In genomic region chr2:25333569-25333968, GRCm38 (mm10) we compare ENCODE assay signal across 9 mouse cellular contexts. TPM values are rescaled to one million over a fixed set of nuclear protein-coding genes. Genes with fewer than 3 reads are reported as not detected.
DNase-seq lines count a peak whose midpoint lies in the region; ATAC-seq and TF ChIP-seq lines count a peak whose summit lies in the region.
"Had no signal": no experiment of that assay in that cellular context is flagged by ENCODE, and none has a peak within 500 bp of the region (broad histone marks: within the 10 kb centered on the region; RNA-seq: fewer than 3 reads in every experiment).

No protein-coding gene starts in this region.

- 81% methylated on average over 2 of the region's 2 CpGs for WGBS in heart, embryonic 11.5 days (ENCODE audit: insufficient replicate concordance)
- WGBS in hindbrain, embryonic 11.5 days = 91% methylated on average over 2 of the region's 2 CpGs

- no peak for DNase-seq in heart, adult 8-10 months (ENCODE audit: low spot score)
- DNase-seq in G1E (ENCODE audit: low spot score) = no peak
- no peak for DNase-seq in hindbrain, embryonic 11.5 days (ENCODE audit: low spot score)
- DNase-seq in embryo, embryonic 10.5 days (ENCODE audit: low spot score) = no peak
- no peak for DNase-seq in layer of hippocampus, postnatal 10 days (ENCODE audit: low spot score in 2 of 2)
- DNase-seq: kidney, adult 2 months had no signal

- H3K4me2 ChIP-seq in heart, embryonic 11.5 days = peak overlapping the region; percentile 97
- H3K4me2 ChIP-seq in hindbrain, embryonic 11.5 days (replicated peaks; ENCODE audit: low read depth, low read length) = peak overlapping the region; percentile 86

- peaks cover 30% of the 10 kb centered on the region for H3K36me3 ChIP-seq in heart, embryonic 11.5 days (ENCODE audit: control insufficient read depth, insufficient read depth, low read length)
- H3K36me3 ChIP-seq in G1E (replicated peaks) = peaks cover 52% of the 10 kb centered on the region
- H3K36me3 ChIP-seq in hindbrain, embryonic 11.5 days (ENCODE audit: control insufficient read depth, insufficient read depth, low read length) = peaks cover 3% of the 10 kb centered on the region; the same call in 1 of the 2 replicates

- peaks cover 8% of the 10 kb centered on the region for H3K4me1 ChIP-seq in heart, embryonic 11.5 days (ENCODE audit: control insufficient read depth, insufficient read depth, low read length)
- peaks cover 40% of the 10 kb centered on the region for H3K4me1 ChIP-seq in G1E (ENCODE audit: insufficient read depth, low read depth, low read length)
- H3K4me1 ChIP-seq in hindbrain, embryonic 11.5 days (replicated peaks; ENCODE audit: control insufficient read depth, insufficient read depth, low read length) = peaks cover 3% of the 10 kb centered on the region; the same call in 1 of the 2 replicates

- no peak for ATAC-seq in heart, embryonic 11.5 days (replicated peaks; ENCODE audit: insufficient number of reproducible peaks, low FRiP score, low TSS enrichment)
- no peak for ATAC-seq in G1E (ENCODE audit: extremely low read depth, insufficient number of reproducible peaks, low FRiP score, poor library complexity, severe bottlenecking)
- no peak for ATAC-seq in hindbrain, embryonic 11.5 days (ENCODE audit: low FRiP score)
- 0 out of 2 replicates have a peak, but pooled peaks have one; percentile 6 for ATAC-seq in megakaryocyte-erythroid progenitor cell, adult 5-6 weeks (replicated peaks; ENCODE audit: low FRiP score, low TSS enrichment, poor library complexity, severe bottlenecking)
- ATAC-seq in erythroid progenitor cell, adult 5-6 weeks (replicated peaks; ENCODE audit: low FRiP score, poor library complexity, severe bottlenecking) = no peak

- H3K9me3 ChIP-seq in heart, embryonic 11.5 days (replicated peaks; ENCODE audit: control insufficient read depth, low read length) = no peaks in the 10 kb centered on the region
- H3K9me3 ChIP-seq in G1E (replicated peaks) = no peaks in the 10 kb centered on the region
- no peaks in the 10 kb centered on the region for H3K9me3 ChIP-seq in hindbrain, embryonic 11.5 days (ENCODE audit: control insufficient read depth, low read length)

- no peaks in the 10 kb centered on the region for H3K27me3 ChIP-seq in heart, embryonic 11.5 days (ENCODE audit: control insufficient read depth, insufficient read depth, low read length)
- no peaks in the 10 kb centered on the region for H3K27me3 ChIP-seq in G1E (ENCODE audit: insufficient read depth, low read length)
- H3K27me3 ChIP-seq in hindbrain, embryonic 11.5 days (ENCODE audit: control insufficient read depth, insufficient read depth, low read length) = no peaks in the 10 kb centered on the region; the same call in 1 of the 2 replicates

- H3K4me3 ChIP-seq in heart, embryonic 11.5 days (ENCODE audit: low read depth, low read length) = peak overlapping the region; percentile 96
- peak overlapping the region; percentile 97 for H3K4me3 ChIP-seq in G1E (ENCODE audit: low read depth, low read length)
- H3K4me3 ChIP-seq in hindbrain, embryonic 11.5 days (ENCODE audit: low read depth, low read length) = peak overlapping the region; percentile 93

- no peak for TF ChIP-seq CTCF in G1E (IDR thresholded peaks at IDR 0.05; ENCODE audit: low read depth, low read length)

- H3K27ac ChIP-seq in heart, embryonic 11.5 days (ENCODE audit: low read depth, low read length) = no peak overlapping the region
- H3K27ac ChIP-seq in hindbrain, embryonic 11.5 days (ENCODE audit: low read depth, low read length) = no peak overlapping the region

- peak overlapping the region; percentile 89 for H3K9ac ChIP-seq in heart, embryonic 11.5 days (ENCODE audit: low read depth, low read length)
- H3K9ac ChIP-seq in hindbrain, embryonic 11.5 days (ENCODE audit: low read depth, low read length) = no peak overlapping the region

RNA-seq across cellular contexts. Expression of gene Man1b1, which starts 1.4 kb away (rescaled TPM):
- 47.9 and 68.4 TPM in 2 replicates for polyA plus RNA-seq in heart, embryonic 11.5 days (2014; fragmentation: Nextera tagmentation; extraction: Ambion mirVana)
- 10 to 100 TPM; 19.9 to 28.2 (median 22.5) TPM for total RNA-seq in heart, adult 8-10 months (2022)
- total RNA-seq in G1E (2014; fragmentation: Nextera tagmentation) = 38.3 and 47.0 TPM in 2 replicates
- total RNA-seq in G1E (2017) = 45.3 and 57.2 TPM in 2 replicates
- polyA plus RNA-seq in G1E (2012) = 9.9 and 18.0 TPM in 2 replicates
- polyA plus RNA-seq in hindbrain, embryonic 11.5 days (2014; fragmentation: Nextera tagmentation; extraction: Ambion mirVana) = 86.7 and 133 TPM in 2 replicates
- total RNA-seq in megakaryocyte-erythroid progenitor cell, adult 5-6 weeks (2014; fragmentation: Nextera tagmentation) = 37.1 and 38.9 TPM in 2 replicates
- 31.8 and 82.7 TPM in 2 replicates for total RNA-seq in megakaryocyte-erythroid progenitor cell, adult 5-6 weeks (2017)
- total RNA-seq in erythroid progenitor cell, adult 5-6 weeks (2015; ENCODE audit: low replicate concordance) = 20.9 and 40.2 TPM in 2 replicates
- 34.1 and 51.6 TPM in 2 replicates for total RNA-seq in erythroid progenitor cell, adult 5-6 weeks (2017; ENCODE audit: low replicate concordance)
- total RNA-seq in layer of hippocampus, postnatal 10 days (2021) = 10 to 100 TPM; 51.3 to 59.8 TPM

RNA-seq across cellular contexts. Expression of gene Grin1, which starts 14.6 kb away (rescaled TPM):
- 0.96 and 1.1 TPM in 2 replicates for polyA plus RNA-seq in heart, embryonic 11.5 days (2014; fragmentation: Nextera tagmentation; extraction: Ambion mirVana)
- under 1 TPM in 2 of 4 experiments, not detected in 2; 0.09 to 0.11 TPM for total RNA-seq in heart, adult 8-10 months (2022)
- total RNA-seq in G1E (2014; fragmentation: Nextera tagmentation) (1.7 TPM in 1 of 2 replicates, not detected in the other), G1E (2017) (0.17 and 0.33 TPM in 2 replicates)
- 0.68 and 0.73 TPM in 2 replicates for polyA plus RNA-seq in G1E (2012)
- 3.6 and 3.9 TPM in 2 replicates for polyA plus RNA-seq in hindbrain, embryonic 11.5 days (2014; fragmentation: Nextera tagmentation; extraction: Ambion mirVana)
- total RNA-seq in megakaryocyte-erythroid progenitor cell, adult 5-6 weeks (2014; fragmentation: Nextera tagmentation) = not detected in 2 replicates
- total RNA-seq in megakaryocyte-erythroid progenitor cell, adult 5-6 weeks (2017) = not detected in 2 replicates
- not detected in 2 replicates for total RNA-seq in erythroid progenitor cell, adult 5-6 weeks (2015; ENCODE audit: low replicate concordance)
- total RNA-seq in erythroid progenitor cell, adult 5-6 weeks (2017; ENCODE audit: low replicate concordance) = not detected in 2 replicates
- 100 to 1,000 TPM; 345 to 348 TPM for total RNA-seq in layer of hippocampus, postnatal 10 days (2021)

RNA-seq across cellular contexts. Expression of gene Dpp7, which starts 22.6 kb away (rescaled TPM):
- 13.1 and 14.0 TPM in 2 replicates for polyA plus RNA-seq in heart, embryonic 11.5 days (2014; fragmentation: Nextera tagmentation; extraction: Ambion mirVana)
- 1 to 10 TPM; 3.8 to 5.2 (median 5.1) TPM for total RNA-seq in heart, adult 8-10 months (2022)
- total RNA-seq in G1E (2014; fragmentation: Nextera tagmentation) (5.5 and 8.6 TPM in 2 replicates), G1E (2017) (71.4 and 95.5 TPM in 2 replicates)
- polyA plus RNA-seq in G1E (2012) = 4.5 and 7.7 TPM in 2 replicates
- polyA plus RNA-seq in hindbrain, embryonic 11.5 days (2014; fragmentation: Nextera tagmentation; extraction: Ambion mirVana) = 13.4 and 21.3 TPM in 2 replicates
- 9.5 and 16.6 TPM in 2 replicates for total RNA-seq in megakaryocyte-erythroid progenitor cell, adult 5-6 weeks (2014; fragmentation: Nextera tagmentation)
- 22.0 and 59.0 TPM in 2 replicates for total RNA-seq in megakaryocyte-erythroid progenitor cell, adult 5-6 weeks (2017)
- total RNA-seq in erythroid progenitor cell, adult 5-6 weeks (2015; ENCODE audit: low replicate concordance) = 4.7 TPM in 1 of 2 replicates, not detected in the other
- 0.68 and 6.2 TPM in 2 replicates for total RNA-seq in erythroid progenitor cell, adult 5-6 weeks (2017; ENCODE audit: low replicate concordance)
- 10 to 100 TPM; 21.2 to 28.0 TPM for total RNA-seq in layer of hippocampus, postnatal 10 days (2021)

RNA-seq across cellular contexts. Expression of gene Uap1l1, which starts 31.9 kb away (rescaled TPM):
- polyA plus RNA-seq in heart, embryonic 11.5 days (2014; fragmentation: Nextera tagmentation; extraction: Ambion mirVana) = 10.8 and 11.2 TPM in 2 replicates
- total RNA-seq in heart, adult 8-10 months (2022) = 10 to 100 TPM in 1 of 4 experiments, 1 to 10 TPM in 3; 8.9 to 10.7 (median 9.5) TPM
- total RNA-seq in G1E (2014; fragmentation: Nextera tagmentation) = 51.2 and 53.9 TPM in 2 replicates
- 56.4 and 118 TPM in 2 replicates for total RNA-seq in G1E (2017)
- 21.0 and 22.8 TPM in 2 replicates for polyA plus RNA-seq in G1E (2012)
- 4.1 and 6.5 TPM in 2 replicates for polyA plus RNA-seq in hindbrain, embryonic 11.5 days (2014; fragmentation: Nextera tagmentation; extraction: Ambion mirVana)
- total RNA-seq in megakaryocyte-erythroid progenitor cell, adult 5-6 weeks (2014; fragmentation: Nextera tagmentation) = 9.7 and 12.7 TPM in 2 replicates
- 2.0 and 2.5 TPM in 2 replicates for total RNA-seq in megakaryocyte-erythroid progenitor cell, adult 5-6 weeks (2017)
- 8.8 and 13.3 TPM in 2 replicates for total RNA-seq in erythroid progenitor cell, adult 5-6 weeks (2015; ENCODE audit: low replicate concordance)
- total RNA-seq in erythroid progenitor cell, adult 5-6 weeks (2017; ENCODE audit: low replicate concordance) = 0.30 and 2.7 TPM in 2 replicates
- 10 to 100 TPM; 11.2 to 11.5 TPM for total RNA-seq in layer of hippocampus, postnatal 10 days (2021)

RNA-seq across cellular contexts. Expression of gene Sapcd2, which starts 38.6 kb away (rescaled TPM):
- polyA plus RNA-seq in heart, embryonic 11.5 days (2014; fragmentation: Nextera tagmentation; extraction: Ambion mirVana) = 16.0 and 18.2 TPM in 2 replicates
- not detected for total RNA-seq in heart, adult 8-10 months (2022)
- total RNA-seq in G1E (2014; fragmentation: Nextera tagmentation) = 9.9 and 14.4 TPM in 2 replicates
- total RNA-seq in G1E (2017) = 20.6 and 28.1 TPM in 2 replicates
- 108 and 129 TPM in 2 replicates for polyA plus RNA-seq in G1E (2012)
- polyA plus RNA-seq in hindbrain, embryonic 11.5 days (2014; fragmentation: Nextera tagmentation; extraction: Ambion mirVana) = 41.0 and 45.2 TPM in 2 replicates
- 18.4 and 19.0 TPM in 2 replicates for total RNA-seq in megakaryocyte-erythroid progenitor cell, adult 5-6 weeks (2014; fragmentation: Nextera tagmentation)
- total RNA-seq in megakaryocyte-erythroid progenitor cell, adult 5-6 weeks (2017) = 4.9 and 7.1 TPM in 2 replicates
- 5.9 and 10.1 TPM in 2 replicates for total RNA-seq in erythroid progenitor cell, adult 5-6 weeks (2015; ENCODE audit: low replicate concordance)
- total RNA-seq in erythroid progenitor cell, adult 5-6 weeks (2017; ENCODE audit: low replicate concordance) = 7.8 and 9.6 TPM in 2 replicates
- 10 to 100 TPM; 16.0 to 18.3 TPM for total RNA-seq in layer of hippocampus, postnatal 10 days (2021)

Comparison
In these comparisons a context has a peak if more than half of its experiments do, and no peak if none do; other contexts are left out.
1. RNA of gene Grin1, which starts 14.6 kb away (total RNA-seq): 345 to 348 TPM in layer of hippocampus, postnatal 10 days; 0.17 to 1.7 TPM in G1E, 0.09 to 0.11 TPM in heart, adult 8-10 months, not detected in megakaryocyte-erythroid progenitor cell, adult 5-6 weeks and not detected in erythroid progenitor cell, adult 5-6 weeks; every median in the first group is over 100 times any median in the second.
2. Peak in every context shown above with its lines, with median percentiles within 50 percentile points of each other: H3K4me3 ChIP-seq.